Comparison of ENCODE assay signal across 10 mouse cellular contexts in genomic region chr12:79923811-79924210, GRCm38 (mm10).
DNase-seq lines count a peak whose midpoint lies in the region; ATAC-seq lines count a peak whose summit lies in the region.
"Had no signal": no experiment of that assay in that cellular context is flagged by ENCODE, and none has a peak within 500 bp of the region (broad histone marks: within the 10 kb centered on the region; RNA-seq: fewer than 3 reads in every experiment).

No protein-coding gene starts in this region.

- WGBS in heart, embryonic 10.5 days = 76% methylated on average over 6 of the region's 6 CpGs
- WGBS in heart, embryonic 12.5 days = 75% methylated on average over 6 of the region's 6 CpGs
- 75% methylated on average over 6 of the region's 6 CpGs for WGBS in embryonic facial prominence, embryonic 12.5 days
- 76% methylated on average over 6 of the region's 6 CpGs for WGBS in forebrain, embryonic 15.5 days
- WGBS in midbrain, embryonic 10.5 days = 85% methylated on average over 6 of the region's 6 CpGs

- peaks cover 58% of the 10 kb centered on the region for H3K4me1 ChIP-seq in heart, embryonic 10.5 days
- H3K4me1 ChIP-seq in heart, embryonic 12.5 days (replicated peaks) = peaks cover 37% of the 10 kb centered on the region
- peaks cover 68% of the 10 kb centered on the region for H3K4me1 ChIP-seq in embryonic facial prominence, embryonic 12.5 days
- peaks cover 51% of the 10 kb centered on the region for H3K4me1 ChIP-seq in forebrain, embryonic 15.5 days
- peaks cover 87% of the 10 kb centered on the region for H3K4me1 ChIP-seq in midbrain, embryonic 10.5 days

- no peak for ATAC-seq in heart, embryonic 12.5 days (ENCODE audit: insufficient number of reproducible peaks, low FRiP score)
- no peak for ATAC-seq in embryonic facial prominence, embryonic 12.5 days (ENCODE audit: insufficient number of reproducible peaks, insufficient read depth, low FRiP score, low TSS enrichment)
- ATAC-seq in forebrain, embryonic 15.5 days (replicated peaks) = no peak

- H3K9ac ChIP-seq in heart, embryonic 12.5 days = no peak overlapping the region
- H3K9ac ChIP-seq in embryonic facial prominence, embryonic 12.5 days = no peak overlapping the region
- no peak overlapping the region for H3K9ac ChIP-seq in forebrain, embryonic 15.5 days (replicated peaks)

- H3K36me3 ChIP-seq in heart, embryonic 10.5 days = no peaks in the 10 kb centered on the region
- no peaks in the 10 kb centered on the region for H3K36me3 ChIP-seq in heart, embryonic 12.5 days
- H3K36me3 ChIP-seq in embryonic facial prominence, embryonic 12.5 days = no peaks in the 10 kb centered on the region
- H3K36me3 ChIP-seq in forebrain, embryonic 15.5 days = no peaks in the 10 kb centered on the region
- peaks cover 4% of the 10 kb centered on the region; the same call in 1 of the 2 replicates for H3K36me3 ChIP-seq in midbrain, embryonic 10.5 days

- no peak overlapping the region for H3K4me2 ChIP-seq in heart, embryonic 12.5 days
- no peak overlapping the region for H3K4me2 ChIP-seq in embryonic facial prominence, embryonic 12.5 days (replicated peaks)
- no peak overlapping the region for H3K4me2 ChIP-seq in forebrain, embryonic 15.5 days (replicated peaks)

- H3K27me3 ChIP-seq in heart, embryonic 10.5 days (ENCODE audit: insufficient read depth, poor library complexity, severe bottlenecking) = no peaks in the 10 kb centered on the region
- H3K27me3 ChIP-seq in heart, embryonic 12.5 days (replicated peaks) = no peaks in the 10 kb centered on the region
- H3K27me3 ChIP-seq in embryonic facial prominence, embryonic 12.5 days = no peaks in the 10 kb centered on the region
- H3K27me3 ChIP-seq in forebrain, embryonic 15.5 days = no peaks in the 10 kb centered on the region
- no peaks in the 10 kb centered on the region for H3K27me3 ChIP-seq in midbrain, embryonic 10.5 days (ENCODE audit: low read depth, poor library complexity, severe bottlenecking)

- H3K9me3 ChIP-seq in heart, embryonic 10.5 days = no peaks in the 10 kb centered on the region
- H3K9me3 ChIP-seq in heart, embryonic 12.5 days (replicated peaks) = no peaks in the 10 kb centered on the region
- no peaks in the 10 kb centered on the region for H3K9me3 ChIP-seq in embryonic facial prominence, embryonic 12.5 days
- no peaks in the 10 kb centered on the region for H3K9me3 ChIP-seq in forebrain, embryonic 15.5 days
- H3K9me3 ChIP-seq in midbrain, embryonic 10.5 days (replicated peaks) = peaks cover 4% of the 10 kb centered on the region; the same call in 1 of the 2 replicates

- DNase-seq in heart, embryonic 10.5 days (ENCODE audit: low spot score) = no peak
- no peak for DNase-seq in midbrain, embryonic 10.5 days (ENCODE audit: low spot score)
- DNase-seq in cerebellum, adult 18-20 months = no peak
- no peak for DNase-seq in layer of hippocampus, postnatal 36 days
- no peak for DNase-seq in spleen, adult 18-20 months
- DNase-seq: kidney, postnatal 4 days; lung, postnatal 14 days had no signal

- peak overlapping the region; percentile 38 for H3K27ac ChIP-seq in heart, embryonic 10.5 days
- no peak overlapping the region for H3K27ac ChIP-seq in heart, embryonic 12.5 days (ENCODE audit: poor library complexity, severe bottlenecking)
- peak overlapping the region; percentile 94 for H3K27ac ChIP-seq in embryonic facial prominence, embryonic 12.5 days
- peak overlapping the region; percentile 91 for H3K27ac ChIP-seq in forebrain, embryonic 15.5 days (replicated peaks)
- peak overlapping the region; percentile 96 for H3K27ac ChIP-seq in midbrain, embryonic 10.5 days (replicated peaks)

- H3K4me3 ChIP-seq in heart, embryonic 10.5 days = no peak overlapping the region
- H3K4me3 ChIP-seq in heart, embryonic 12.5 days = no peak overlapping the region
- H3K4me3 ChIP-seq in embryonic facial prominence, embryonic 12.5 days = no peak overlapping the region
- no peak overlapping the region for H3K4me3 ChIP-seq in forebrain, embryonic 15.5 days
- H3K4me3 ChIP-seq in midbrain, embryonic 10.5 days = no peak overlapping the region
